ENCODE assay signal across 8 mouse cellular contexts in the genomic region with DNA sequence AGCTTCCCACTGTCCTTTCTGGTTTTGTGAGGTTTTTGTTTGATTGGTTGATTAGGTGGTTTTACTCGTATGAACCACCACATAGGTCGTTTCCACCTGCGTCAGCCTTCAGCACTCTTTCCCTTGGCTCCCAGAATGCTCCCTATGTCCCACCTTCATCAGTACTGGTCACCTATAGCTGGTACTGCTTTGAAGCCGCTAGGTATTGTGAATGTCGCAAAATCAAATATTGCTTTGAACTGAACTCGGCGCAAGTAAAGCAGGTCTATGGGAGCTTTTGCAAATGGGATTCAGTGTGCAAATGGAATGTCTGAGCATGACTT. TPM values are rescaled to one million over a fixed set of nuclear protein-coding genes. Genes with fewer than 3 reads are reported as not detected.
DNase-seq lines count a peak whose midpoint lies in the region; ATAC-seq and TF ChIP-seq lines count a peak whose summit lies in the region.

No protein-coding gene starts in this region.

- no peak for DNase-seq in liver, adult 2 months (ENCODE audit: extremely low read depth, low read depth, low spot score)
- DNase-seq in liver: no peak
- DNase-seq in frontal cortex, postnatal 25 days (ENCODE audit: low spot score in 2 of 2): no peak
- no peak for DNase-seq in embryo, embryonic 10 days (ENCODE audit: low spot score)
- no peak for DNase-seq in spleen, adult 12 weeks (ENCODE audit: low spot score)

- peak overlapping the region; percentile 65 for H3K4me3 ChIP-seq in liver, adult 2 months (ENCODE audit: insufficient read depth, low read depth, low read length)
- H3K4me3 ChIP-seq in embryonic facial prominence, embryonic 13.5 days: peak overlapping the region; percentile 83
- H3K4me3 ChIP-seq in intestine, embryonic 15.5 days (replicated peaks): peak overlapping the region; percentile 83
- H3K4me3 ChIP-seq in neural tube, embryonic 13.5 days: peak overlapping the region; percentile 94

- H3K9me3 ChIP-seq in embryonic facial prominence, embryonic 13.5 days: no peaks in the 10 kb centered on the region
- no peaks in the 10 kb centered on the region for H3K9me3 ChIP-seq in intestine, embryonic 15.5 days
- no peaks in the 10 kb centered on the region for H3K9me3 ChIP-seq in neural tube, embryonic 13.5 days

- peaks cover 18% of the 10 kb centered on the region for H3K79me2 ChIP-seq in liver, adult 2 months (ENCODE audit: control insufficient read depth, insufficient read depth, low read length)

- no peak for TF ChIP-seq CTCF in liver, adult 2 months (IDR thresholded peaks at IDR 0.05; ENCODE audit: low read depth, low read length)

- H3K4me1 ChIP-seq in liver, adult 2 months (ENCODE audit: control insufficient read depth, insufficient read depth, low read length): peaks cover 10% of the 10 kb centered on the region
- peaks cover 16% of the 10 kb centered on the region for H3K4me1 ChIP-seq in embryonic facial prominence, embryonic 13.5 days
- peaks cover 17% of the 10 kb centered on the region for H3K4me1 ChIP-seq in intestine, embryonic 15.5 days (replicated peaks)
- H3K4me1 ChIP-seq in neural tube, embryonic 13.5 days (replicated peaks): peaks cover 20% of the 10 kb centered on the region

- no peak for TF ChIP-seq POLR2A in liver, adult 2 months (IDR thresholded peaks at IDR 0.05; ENCODE audit: extremely low read depth, insufficient read depth, low read length)

- WGBS in liver, adult 2 months: 6% methylated on average over 7 of the region's 7 CpGs
- WGBS in embryonic facial prominence, embryonic 13.5 days: 17% methylated on average over 7 of the region's 7 CpGs
- 14% methylated on average over 7 of the region's 7 CpGs for WGBS in intestine, embryonic 15.5 days
- WGBS in neural tube, embryonic 13.5 days: 18% methylated on average over 7 of the region's 7 CpGs

- peak overlapping the region; percentile 70 for H3K27ac ChIP-seq in liver, adult 2 months (replicated peaks; ENCODE audit: insufficient read depth, low read depth, low read length)
- H3K27ac ChIP-seq in embryonic facial prominence, embryonic 13.5 days: no peak overlapping the region; the same call in 1 of the 2 replicates
- H3K27ac ChIP-seq in intestine, embryonic 15.5 days: peak overlapping the region; percentile 33; the same call in 1 of the 2 replicates
- peak overlapping the region; percentile 89 for H3K27ac ChIP-seq in neural tube, embryonic 13.5 days (replicated peaks)

- H3K36me3 ChIP-seq in liver, adult 2 months (ENCODE audit: control insufficient read depth, insufficient read depth, low read length): no peaks in the 10 kb centered on the region
- H3K36me3 ChIP-seq in embryonic facial prominence, embryonic 13.5 days: no peaks in the 10 kb centered on the region
- H3K36me3 ChIP-seq in intestine, embryonic 15.5 days: no peaks in the 10 kb centered on the region
- H3K36me3 ChIP-seq in neural tube, embryonic 13.5 days: no peaks in the 10 kb centered on the region

- H3K4me2 ChIP-seq in embryonic facial prominence, embryonic 13.5 days: peak overlapping the region; percentile 94
- H3K4me2 ChIP-seq in intestine, embryonic 15.5 days (replicated peaks): peak overlapping the region; percentile 97
- peak overlapping the region; percentile 93 for H3K4me2 ChIP-seq in neural tube, embryonic 13.5 days

- H3K9ac ChIP-seq in liver, adult 2 months (ENCODE audit: low read depth, low read length): peak overlapping the region; percentile 66; the same call in 1 of the 2 replicates
- peak overlapping the region; percentile 87 for H3K9ac ChIP-seq in embryonic facial prominence, embryonic 13.5 days
- peak overlapping the region; percentile 86 for H3K9ac ChIP-seq in intestine, embryonic 15.5 days
- peak overlapping the region; percentile 85 for H3K9ac ChIP-seq in neural tube, embryonic 13.5 days

- H3K27me3 ChIP-seq in liver, adult 2 months (ENCODE audit: control insufficient read depth, insufficient read depth, low read length): no peaks in the 10 kb centered on the region
- no peaks in the 10 kb centered on the region for H3K27me3 ChIP-seq in embryonic facial prominence, embryonic 13.5 days
- no peaks in the 10 kb centered on the region for H3K27me3 ChIP-seq in intestine, embryonic 15.5 days (replicated peaks)
- H3K27me3 ChIP-seq in neural tube, embryonic 13.5 days: no peaks in the 10 kb centered on the region

- ATAC-seq in embryonic facial prominence, embryonic 13.5 days (ENCODE audit: insufficient number of reproducible peaks, insufficient read depth, low FRiP score, low TSS enrichment, low read depth): no peak
- peak; percentile 2; the same call in 1 of the 2 replicates for ATAC-seq in intestine, embryonic 15.5 days
- peak; percentile 45 for ATAC-seq in neural tube, embryonic 13.5 days (ENCODE audit: low read depth)

RNA-seq across cellular contexts. Expression of gene Trappc10, which starts 0.7 kb away (rescaled TPM):
- total RNA-seq in liver, adult 2 months (2014; rRNA removed): 10.3 and 11.1 TPM in 2 replicates
- 16.5 and 19.8 TPM in 2 replicates for polyA plus RNA-seq in liver, adult 2 months (2012; rRNA removed)
- polyA plus RNA-seq in embryonic facial prominence, embryonic 13.5 days (2015; fragmentation: Nextera tagmentation; extraction: Ambion mirVana): 12.0 and 14.5 TPM in 2 replicates
- polyA plus RNA-seq in intestine, embryonic 15.5 days (2015; fragmentation: Nextera tagmentation; extraction: Ambion mirVana): 17.3 and 17.6 TPM in 2 replicates
- polyA plus RNA-seq in neural tube, embryonic 13.5 days (2015; fragmentation: Nextera tagmentation; extraction: Ambion mirVana): 21.1 and 26.0 TPM in 2 replicates
